Mouse (Mus musculus) lung, postnatal 25 days (tissue): ENCODE measurements around the gene Eif2ak4.

Experiments used
- DNase-seq: peaks from one replicate; pipeline ENCODE4 v3.0.0; 2022; ENCODE audit warnings: low spot score

Gene Eif2ak4

DNA sequence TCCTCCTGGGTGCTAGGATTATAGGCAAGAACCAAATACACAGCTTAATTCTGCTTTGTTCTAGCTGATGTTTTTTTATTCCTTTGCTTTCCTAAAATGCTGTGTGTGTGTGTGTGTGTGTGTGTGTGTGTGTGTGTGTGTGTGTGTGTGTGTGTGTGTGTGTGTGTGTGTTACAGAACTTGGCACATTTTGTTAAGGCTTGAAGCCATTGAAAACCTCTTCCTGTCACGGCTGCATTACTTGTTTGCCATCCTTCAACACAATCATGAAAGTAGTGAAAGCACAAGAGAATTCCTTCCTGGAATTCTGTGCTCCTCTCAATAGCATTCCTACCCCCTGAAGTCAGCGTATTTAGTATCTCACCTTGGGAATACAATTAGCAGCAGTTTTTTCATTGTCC, 77.5 kb downstream of the Eif2ak4 start:
- no peak for DNase-seq

DNA sequence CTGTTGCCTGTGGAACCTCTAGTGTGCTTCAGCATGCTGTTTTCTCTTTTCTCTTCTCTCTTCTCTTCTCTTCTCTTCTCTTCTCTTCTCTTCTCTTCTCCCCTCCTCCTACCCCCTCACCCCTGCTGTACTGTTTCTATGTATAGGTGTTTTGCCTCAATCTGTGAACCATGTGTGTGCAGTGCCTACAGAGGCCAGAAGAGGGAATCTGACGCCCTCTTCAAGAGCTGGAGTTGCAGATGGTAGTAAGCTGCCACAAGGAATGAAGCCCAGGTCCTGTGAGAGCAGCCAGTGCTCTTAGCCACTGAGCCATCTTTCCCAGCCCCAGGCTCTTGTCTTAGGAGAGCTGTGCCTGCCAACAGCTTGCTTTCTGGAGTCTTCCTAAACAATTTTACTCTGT, 78.2 kb downstream of the Eif2ak4 start:
- no peak for DNase-seq

DNA sequence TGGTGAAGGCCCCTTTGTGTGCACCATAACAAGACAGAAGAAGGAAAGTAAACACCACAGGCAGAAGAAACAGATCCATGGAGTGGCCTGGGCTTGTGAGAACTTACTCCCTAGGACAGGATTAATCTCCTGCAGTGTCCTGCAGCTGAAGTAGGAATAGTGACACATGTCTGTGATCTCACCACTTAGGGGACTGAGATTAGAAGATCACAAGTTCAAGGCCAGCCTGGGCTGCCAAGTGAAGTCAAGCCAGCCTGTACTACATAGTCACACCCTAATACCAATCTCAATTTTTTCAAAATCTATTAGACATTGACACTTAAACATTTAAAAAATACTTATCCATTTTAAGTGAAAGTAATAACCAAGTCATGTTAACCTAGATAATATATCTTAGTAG, 79.9 kb downstream of the Eif2ak4 start:
- DNase-seq = no peak

DNA sequence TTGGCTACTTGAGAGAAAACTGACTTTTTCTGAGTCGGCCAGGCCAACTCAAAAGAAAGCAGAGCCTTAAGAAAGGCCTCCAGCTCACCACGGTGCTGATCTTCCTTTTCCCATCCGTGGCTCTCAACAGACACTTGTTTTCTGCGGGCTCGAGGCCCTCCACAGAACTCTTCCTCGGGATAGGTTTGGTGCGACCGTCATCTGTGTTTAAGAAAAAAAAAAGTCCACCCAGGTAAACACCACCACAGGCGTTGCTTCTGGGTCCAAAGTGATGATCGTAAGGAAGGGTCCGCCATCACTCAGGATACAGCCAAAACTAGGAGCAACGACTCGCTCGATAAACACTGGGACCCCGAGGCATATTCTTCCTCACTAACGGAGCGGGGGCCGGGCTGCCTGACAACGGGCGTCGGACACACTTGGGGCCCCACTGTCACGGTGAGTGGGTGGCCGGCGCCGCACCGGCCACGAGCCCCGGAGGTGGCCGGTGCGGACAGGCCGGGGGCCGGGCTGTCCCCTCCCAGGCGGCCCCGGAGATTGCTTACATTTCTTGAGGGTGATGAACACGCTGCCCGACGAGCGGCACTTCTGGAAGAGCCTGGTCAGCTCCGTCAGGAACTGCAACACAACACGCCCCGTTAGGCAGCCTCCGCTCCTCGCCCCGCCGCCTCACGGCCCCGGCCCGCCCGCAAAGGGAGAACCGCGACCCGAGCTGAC, 90.6 kb downstream of the Eif2ak4 start:
- DNase-seq = no peak

DNA sequence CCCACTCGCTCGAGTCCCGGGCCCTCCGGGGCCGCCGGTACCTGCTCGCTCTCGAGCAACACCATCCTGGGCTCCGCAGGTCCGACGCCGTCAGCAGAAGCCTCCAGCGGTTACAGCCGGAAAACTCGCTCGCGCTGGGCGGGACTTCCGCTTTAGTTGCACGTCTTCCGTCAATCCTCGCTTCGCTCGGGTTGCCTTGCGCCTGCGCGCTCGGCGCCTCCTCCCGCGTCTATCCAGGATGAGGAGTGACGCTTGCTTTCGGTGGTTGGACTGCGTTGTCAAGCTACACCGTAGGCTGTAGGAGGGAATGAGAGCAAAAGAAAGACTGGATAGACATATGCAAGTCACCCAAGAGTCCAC, 91.1 kb downstream of the Eif2ak4 start, which contains the start of gene Srp14:
Srp14 (minus strand) TSS at position 162 of the 360 bp plus-strand sequence.
- peak; percentile 94 for DNase-seq

DNA sequence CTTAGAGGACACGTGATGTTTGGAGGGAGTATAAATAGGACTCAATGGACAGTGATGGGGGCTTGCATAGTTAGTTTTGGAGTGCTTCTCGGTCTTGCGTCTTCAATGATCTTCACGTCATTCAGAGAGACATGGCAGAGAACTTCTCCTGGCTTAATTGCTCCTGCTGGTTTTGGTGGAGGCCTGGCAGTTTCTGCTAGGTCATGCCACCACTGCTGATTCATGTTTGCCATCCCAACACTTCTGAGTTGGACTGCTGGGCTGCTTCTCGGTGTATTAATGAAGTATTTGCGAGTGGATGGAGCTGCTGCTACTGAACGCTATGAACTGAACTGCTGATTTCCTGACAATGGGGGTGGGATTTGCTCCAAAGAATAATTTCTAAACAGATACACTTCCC, 92.5 kb downstream of the Eif2ak4 start:
- DNase-seq = no peak

DNA sequence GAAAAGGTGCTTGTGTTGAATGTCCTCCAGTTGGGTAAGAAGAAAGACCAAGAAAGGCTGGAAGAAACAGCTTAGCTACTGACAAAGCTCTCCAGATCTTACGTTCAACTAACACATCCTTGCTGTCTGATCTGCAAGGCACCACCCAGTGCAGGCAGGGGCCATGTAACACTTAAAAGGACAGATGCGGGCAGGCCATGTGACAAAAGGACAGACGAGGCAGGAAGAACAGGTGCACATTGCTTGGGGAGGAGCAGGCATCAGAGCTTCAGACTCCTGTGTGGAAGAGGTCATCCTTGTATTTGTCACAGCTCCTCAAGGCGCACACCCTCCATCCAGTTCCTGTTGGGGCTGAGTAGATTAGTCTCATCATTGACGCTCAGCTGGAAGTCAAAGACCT, 94.6 kb downstream of the Eif2ak4 start:
- DNase-seq = no peak

DNA sequence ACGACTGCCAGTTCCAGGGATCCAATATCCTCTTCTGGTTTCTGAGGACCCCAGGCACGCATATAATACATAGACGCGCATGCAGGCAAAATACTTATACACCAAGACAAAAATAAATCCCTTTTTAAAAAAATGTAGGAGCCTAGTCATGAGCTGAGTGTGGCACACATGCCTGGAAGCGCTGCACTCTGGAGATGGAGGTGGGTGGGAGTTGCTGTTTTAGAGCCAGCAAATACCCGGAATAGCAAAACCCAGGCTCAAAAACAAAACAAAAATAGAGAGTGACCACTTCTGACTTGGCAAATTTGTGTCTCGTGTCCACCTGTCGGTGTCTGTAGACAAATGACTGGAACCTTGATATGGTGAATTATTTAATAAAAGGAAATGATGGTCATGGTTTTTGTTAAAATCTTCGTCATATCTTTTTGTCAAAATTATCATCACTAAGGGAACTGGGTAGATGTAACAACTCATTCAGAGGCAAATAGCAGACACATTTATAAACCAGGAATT, 96.0 kb downstream of the Eif2ak4 start:
- no peak for DNase-seq

DNA sequence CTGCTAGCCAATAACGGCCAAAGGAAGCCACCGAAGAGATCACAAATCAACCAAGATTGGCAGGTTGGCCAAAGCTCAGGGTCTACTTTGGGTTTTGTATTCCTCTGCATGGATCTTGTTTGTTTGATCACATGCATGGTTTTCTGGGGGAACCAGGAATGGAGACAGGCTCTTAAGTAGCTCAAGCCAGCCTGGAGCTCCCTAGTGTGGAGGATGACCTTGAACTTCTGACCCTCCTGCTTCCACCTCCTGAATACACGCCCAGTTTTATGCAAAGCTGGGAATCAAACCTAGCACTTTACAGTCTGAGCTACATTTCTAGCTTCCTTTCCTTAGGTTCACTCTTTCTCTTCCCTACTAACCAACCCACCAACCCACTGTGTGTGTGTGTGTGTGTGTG, 97.0 kb downstream of the Eif2ak4 start:
- no peak for DNase-seq

DNA sequence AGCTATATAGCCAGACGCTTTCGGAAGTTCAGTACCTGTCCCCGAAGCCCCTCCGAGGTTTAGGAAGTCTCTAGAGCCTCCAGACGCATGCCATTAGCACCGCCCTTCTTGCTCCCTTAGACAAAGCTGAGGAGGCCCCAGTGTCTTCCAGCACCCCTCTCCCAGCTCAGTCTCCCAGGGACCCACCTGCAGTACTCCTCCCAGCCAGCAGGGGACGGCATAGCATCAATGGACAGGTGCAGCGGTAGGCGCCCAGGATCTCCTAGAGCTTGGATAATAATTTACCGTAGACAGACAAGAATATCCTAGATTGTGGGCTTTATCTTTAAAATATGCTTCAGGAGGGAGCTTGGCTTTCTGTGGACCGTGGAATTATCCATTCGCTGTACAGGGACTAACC, 98.5 kb downstream of the Eif2ak4 start:
- DNase-seq = peak; percentile 82

DNA sequence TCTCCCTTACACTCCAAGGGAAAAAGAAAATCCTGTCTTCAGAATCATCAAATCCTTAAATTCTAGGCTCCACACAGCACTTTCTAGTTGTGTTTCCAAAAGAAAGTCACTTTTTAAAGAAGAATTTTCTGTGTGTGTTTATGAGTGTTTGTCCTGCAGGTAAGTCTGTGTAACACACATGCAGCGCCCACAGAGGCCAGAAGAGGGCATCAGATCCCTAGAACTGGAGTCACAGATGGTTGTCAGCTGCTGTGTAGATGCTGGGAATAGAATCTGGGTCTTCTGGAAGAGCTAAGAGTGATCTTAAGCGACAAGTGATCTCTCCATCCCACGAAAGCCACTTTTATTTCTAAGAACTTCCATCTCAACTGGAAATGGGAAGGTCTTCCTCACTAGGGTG, 99.4 kb downstream of the Eif2ak4 start:
- peak; percentile 52 for DNase-seq

DNA sequence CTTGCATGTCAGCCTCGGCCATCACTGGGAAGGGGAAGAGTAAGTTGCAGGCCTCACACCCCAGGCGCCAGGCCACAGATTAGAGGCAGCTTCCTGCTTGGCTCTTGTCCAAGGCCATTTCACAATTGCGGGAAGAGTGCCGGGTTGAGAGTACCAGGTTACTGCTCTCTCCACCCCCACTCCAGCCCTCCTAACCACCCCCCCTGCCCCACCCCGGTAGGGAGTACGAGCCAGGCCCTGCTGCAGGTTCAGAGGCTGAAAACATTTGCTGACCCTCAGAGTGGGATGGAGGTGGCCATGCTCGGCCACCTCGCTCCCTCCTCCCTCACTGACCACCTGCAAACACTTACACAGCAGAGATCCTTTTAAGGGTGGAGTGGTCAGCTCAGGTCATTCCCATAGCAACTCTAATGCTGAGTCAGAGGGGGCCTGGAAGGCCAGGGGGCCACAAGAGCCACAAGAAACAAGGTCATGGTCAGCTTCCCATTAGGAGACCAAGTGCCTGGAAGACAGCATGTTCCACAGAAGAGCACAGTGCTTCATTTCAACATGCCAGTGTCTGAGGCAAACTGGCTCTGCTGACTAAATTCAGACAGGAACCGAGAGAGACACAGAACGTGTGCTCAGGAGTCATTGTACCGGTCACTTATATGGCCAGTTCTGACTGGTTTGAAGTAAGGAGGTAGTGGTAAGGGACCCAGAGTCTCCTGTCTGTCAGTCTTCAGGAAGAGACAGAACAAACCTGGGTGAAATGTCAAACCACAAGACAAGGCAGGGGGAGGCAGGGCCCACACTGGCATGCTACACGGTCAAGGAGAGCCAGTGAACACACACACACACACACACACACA, 102.0 kb downstream of the Eif2ak4 start:
- DNase-seq = peak; percentile 91

DNA sequence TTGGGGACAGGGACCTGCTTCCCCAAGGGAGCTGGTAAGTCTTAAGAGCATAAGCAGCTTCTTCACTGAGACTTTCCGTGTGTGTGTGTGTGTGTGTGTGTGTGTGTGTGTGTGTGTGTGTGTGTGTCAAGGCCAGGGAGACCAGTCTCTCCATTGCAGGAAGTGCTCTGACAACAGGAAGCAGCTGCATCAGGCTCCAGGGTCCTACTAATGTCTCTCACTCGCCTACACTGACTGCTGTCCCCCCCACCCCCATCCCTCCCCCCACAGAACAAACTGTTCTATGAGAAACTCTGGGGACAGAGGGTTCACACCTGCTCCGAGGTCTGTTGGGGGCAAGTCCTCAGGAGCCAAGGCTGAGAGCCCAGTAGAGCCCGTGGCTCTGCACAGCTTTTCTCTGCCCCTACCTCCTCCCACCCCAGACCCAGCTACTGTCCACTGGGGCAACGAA, 102.9 kb downstream of the Eif2ak4 start:
- DNase-seq = peak; percentile 51

DNA sequence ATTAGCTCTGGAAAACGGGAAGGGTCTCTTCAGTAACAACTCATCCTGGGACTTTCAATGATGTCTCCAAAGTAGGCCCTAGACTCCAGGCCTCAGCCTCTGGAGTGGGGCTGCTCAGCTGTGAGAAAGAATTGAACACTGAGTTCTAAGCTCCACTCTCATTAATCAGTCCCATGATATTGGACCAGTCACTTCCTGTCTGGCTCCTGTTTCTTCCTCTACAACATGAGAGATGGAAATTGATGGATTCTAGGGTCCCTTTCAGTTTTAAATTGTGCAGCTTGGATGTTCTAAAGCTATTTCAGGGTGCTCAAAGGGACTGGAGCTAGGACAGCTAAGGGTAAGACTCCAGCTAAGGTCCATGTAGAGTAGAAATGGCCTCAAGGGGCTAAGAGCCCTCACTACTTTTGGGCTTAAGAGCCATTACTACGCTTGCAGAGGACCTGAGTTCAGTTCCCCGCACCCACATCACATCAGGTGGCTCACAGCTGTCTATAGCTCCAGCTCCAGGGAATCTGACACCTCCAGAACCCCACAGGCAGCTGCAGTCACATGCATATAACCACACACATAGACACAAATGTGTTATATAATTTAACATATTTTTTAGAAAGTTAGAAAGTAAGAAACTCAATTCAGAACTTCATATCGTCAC, 103.5 kb downstream of the Eif2ak4 start:
- no peak for DNase-seq

DNA sequence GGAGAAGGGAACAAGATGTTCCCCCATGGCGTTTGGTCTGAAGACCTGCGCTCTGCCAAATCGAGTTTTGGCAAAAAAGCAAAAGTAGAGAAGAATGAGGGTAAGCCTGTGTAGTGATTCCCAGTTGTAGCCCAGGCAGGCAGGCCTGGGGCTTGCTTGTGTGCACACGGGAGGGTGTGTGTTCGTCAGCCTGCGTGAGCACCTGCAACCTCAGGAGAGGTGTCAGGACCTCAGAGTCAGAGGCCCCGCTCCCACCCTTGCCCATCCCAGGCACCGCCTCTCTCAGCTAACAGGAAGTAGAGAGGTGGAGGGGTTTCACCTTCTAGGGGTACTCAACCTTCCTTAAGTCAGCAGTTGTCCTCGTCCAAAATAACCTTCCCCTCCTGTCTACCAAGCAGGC, 106.6 kb downstream of the Eif2ak4 start:
- DNase-seq = no peak

DNA sequence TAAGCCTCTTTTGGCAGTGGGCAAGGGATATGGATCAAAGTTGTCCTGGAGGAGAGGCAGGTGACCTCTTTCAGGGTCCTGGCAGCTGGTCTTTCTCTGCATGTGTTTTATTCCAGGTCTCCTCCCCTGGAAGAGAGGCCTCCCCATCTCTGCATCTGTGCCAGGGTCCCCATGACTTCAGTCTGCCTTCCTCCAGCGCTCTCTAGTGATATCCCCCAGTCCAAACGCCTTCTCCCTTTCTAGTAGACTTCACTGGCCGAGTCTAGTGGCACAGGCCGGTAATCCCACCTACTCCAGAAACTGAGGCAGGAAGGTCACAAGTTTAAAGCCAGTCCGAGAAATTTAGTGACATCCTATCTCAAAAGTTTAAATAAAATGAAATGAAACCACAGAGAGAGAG, 109.5 kb downstream of the Eif2ak4 start:
- no peak for DNase-seq

DNA sequence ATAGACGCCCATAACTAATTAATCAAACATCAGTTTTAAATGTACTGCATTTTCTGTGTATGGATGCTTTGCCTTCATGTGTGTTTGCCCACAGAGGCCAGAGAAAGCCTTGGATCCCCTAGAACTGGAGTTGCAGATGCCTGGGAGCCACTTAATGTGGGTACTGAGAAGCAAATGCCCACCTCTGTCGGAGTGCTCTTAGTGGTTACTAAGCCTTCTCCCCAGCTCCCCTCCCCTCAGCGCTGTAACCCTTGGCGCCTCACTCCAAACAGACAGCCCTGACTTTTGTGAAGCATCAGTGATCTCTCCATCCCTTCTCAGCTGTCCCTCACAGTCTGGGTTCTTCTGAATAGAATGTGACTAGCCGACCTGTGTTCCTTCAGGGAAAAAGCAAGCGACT, 110.1 kb downstream of the Eif2ak4 start:
- no peak for DNase-seq

DNA sequence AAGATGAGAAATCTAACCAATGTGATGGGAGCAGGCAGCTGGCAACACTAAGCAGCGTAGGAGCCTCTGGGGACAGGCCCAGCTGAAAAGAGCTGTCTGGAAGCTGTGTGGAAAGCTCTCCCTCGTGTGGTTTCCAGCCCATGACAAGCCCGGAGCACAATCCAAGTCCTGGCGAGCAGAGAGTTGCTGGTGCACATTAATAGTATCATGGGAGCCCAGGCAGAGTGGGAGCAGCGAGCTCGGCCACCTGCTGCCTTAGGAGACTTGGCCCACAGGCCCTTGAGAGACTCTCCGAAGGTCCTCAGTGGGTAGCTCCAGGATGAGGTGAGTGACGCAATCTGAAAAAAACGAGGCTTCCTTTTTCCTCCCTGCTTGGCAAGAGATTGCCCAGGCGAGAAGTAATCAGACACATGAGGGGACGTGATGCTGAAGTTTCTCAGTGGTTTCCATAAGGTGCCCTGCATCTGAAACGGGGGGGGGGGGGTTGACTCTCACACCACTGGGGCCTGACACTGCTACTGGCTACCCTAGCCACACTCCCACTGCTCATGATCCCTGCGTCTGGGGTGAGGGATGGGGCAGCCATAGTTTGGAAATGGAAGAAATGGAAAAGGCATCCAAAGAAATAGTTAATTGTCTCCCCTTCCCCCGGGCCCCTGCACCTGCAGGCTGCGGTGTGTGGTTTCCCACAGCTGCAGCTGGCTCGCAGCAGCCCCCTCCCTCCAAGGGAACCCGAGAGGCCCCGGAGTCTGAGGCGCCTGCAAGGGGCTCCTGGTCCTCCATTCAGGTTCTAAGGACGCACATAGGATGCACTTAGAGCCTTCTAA, 110.9 kb downstream of the Eif2ak4 start:
- DNase-seq = peak; percentile 66

DNA sequence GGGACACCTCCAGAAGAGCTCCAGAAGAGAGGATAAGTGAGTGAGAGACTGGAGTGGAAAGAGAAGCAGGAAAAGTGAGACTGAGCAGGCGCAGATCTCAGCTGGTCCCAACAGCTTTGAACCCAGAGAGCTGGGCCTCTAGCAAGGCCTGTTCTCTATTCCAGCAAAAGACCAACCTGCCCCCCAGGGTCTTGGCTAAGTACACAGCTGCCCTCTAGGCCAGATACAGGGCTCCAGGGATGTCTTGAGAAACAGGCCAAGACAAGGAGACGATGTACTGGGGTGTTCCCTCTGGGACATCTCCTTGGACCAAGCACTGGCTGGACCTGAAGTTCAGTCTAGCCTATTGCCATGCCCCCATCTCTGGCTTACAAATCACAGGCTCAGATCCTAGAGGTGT, 111.8 kb downstream of the Eif2ak4 start:
- DNase-seq = no peak

DNA sequence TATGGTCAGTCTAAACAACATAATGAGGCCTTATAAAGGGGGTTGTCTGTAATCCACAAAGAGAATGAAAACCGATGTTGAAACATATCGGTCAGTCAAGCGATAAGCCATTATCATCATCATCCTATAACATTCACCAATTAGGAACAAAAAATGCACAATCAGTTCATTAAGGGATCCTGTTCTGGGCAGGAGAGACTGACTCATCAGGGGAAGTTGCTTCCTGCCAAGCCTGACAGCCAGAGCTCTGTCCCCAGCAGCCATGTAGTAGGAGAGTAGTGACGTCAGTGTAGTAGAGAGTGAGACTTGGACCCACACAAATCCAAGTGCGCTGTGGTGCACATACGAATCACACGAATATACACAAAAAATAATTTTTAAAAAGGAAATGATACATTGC, 118.7 kb downstream of the Eif2ak4 start:
- no peak for DNase-seq

DNA sequence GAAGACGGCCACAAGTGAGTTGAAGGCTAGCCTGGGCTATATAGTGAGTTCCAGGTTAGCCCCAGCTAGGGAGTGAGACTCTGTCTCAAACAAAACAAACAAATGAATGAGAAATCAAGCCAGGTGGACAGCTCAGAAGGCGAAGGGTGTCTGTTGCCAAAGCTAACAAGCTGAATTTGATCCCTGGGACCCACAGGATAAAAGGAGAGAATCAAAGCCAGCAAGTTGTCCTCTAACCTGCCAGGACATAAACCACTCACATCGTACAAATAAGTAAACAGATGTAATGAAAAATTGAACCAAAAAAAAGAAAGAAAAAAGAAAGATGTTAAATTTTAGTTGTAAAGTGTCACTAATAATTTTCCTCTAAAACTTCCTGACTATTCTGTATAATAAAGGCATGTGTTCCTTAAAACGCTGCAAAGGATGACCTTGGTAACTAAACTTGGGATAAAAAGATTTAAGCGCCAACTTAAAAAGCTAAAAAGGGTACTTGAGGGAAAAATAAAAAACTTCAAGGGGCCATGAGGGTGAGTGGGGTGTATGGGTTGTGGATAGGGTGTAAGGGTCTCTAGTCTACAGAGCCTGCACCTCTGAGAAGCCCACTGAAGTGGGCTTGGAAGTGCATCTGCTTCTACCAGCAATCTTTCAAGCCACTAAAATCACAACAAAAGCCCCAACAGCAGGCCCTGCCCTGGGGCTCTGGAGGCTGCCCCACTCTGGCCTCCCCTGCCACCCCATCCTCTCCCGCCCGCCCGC, 121.4 kb downstream of the Eif2ak4 start:
- DNase-seq = no peak
